Mouse (Mus musculus): ENCODE measurements around the gene Cep19. TPM values are rescaled to one million over a fixed set of nuclear protein-coding genes. Genes with fewer than 3 reads are reported as not detected.

The Cep19 gene
- total and polyA plus RNA-seq, 3 experiments, result 8.6 to 9.8 (median 8.8) TPM

GRCm38 (mm10) chr16:32098897-32099637 is 533 bp upstream of the Cep19 start:
- TF ChIP-seq POLR2A (IDR thresholded peaks at IDR 0.05; ENCODE audit: insufficient read depth, low read depth, low read length) (no peak), CTCF (IDR thresholded peaks at IDR 0.05) (no peak; the same call in 1 of the 2 replicates), EP300 (IDR thresholded peaks at IDR 0.05; ENCODE audit: insufficient read depth, low read depth, low read length) (no peak)
- H3K9ac ChIP-seq (ENCODE audit: low read depth, low read length), result peak overlapping the region; percentile 84
- 1% methylated on average over 39 of the region's 39 CpGs for WGBS
- H3K27me3 ChIP-seq (ENCODE audit: control insufficient read depth, insufficient read depth, low read length), result no peaks in the 10 kb centered on the region
- H3K4me1 ChIP-seq (ENCODE audit: control insufficient read depth, insufficient read depth, low read length), result peaks cover 3% of the 10 kb centered on the region
- H3K27ac ChIP-seq, result peak overlapping the region; percentile 93
- peak overlapping the region; percentile 75 for H3K4me3 ChIP-seq
- no peak for DNase-seq
- no peaks in the 10 kb centered on the region for H3K36me3 ChIP-seq (ENCODE audit: control insufficient read depth, insufficient read depth, low read length)
- H3K79me2 ChIP-seq (replicated peaks; ENCODE audit: control insufficient read depth, insufficient read depth, low read length), result no peaks in the 10 kb centered on the region
- intact Hi-C loops (cut with DNase I), result loop anchor here (2.0 kb wide), 1 partner anchor 20 kb away; the partner anchor contains the start of gene Pak2

- Histone ChIP-seq H3K27me3 (ENCODE audit: control insufficient read depth, insufficient read depth, low read length) (no peaks in the 10 kb centered on the region), H3K36me3 (ENCODE audit: control insufficient read depth, insufficient read depth, low read length) (no peaks in the 10 kb centered on the region), H3K4me1 (ENCODE audit: control insufficient read depth, insufficient read depth, low read length) (peaks cover 3% of the 10 kb centered on the region), H3K4me3 (no peak overlapping the region), H3K27ac (no peak overlapping the region), H3K9ac (ENCODE audit: low read depth, low read length) (no peak overlapping the region), H3K79me2 (replicated peaks; ENCODE audit: control insufficient read depth, insufficient read depth, low read length) (no peaks in the 10 kb centered on the region)
- WGBS, result 87% methylated on average over 13 of the region's 13 CpGs
- TF ChIP-seq POLR2A (IDR thresholded peaks at IDR 0.05; ENCODE audit: insufficient read depth, low read depth, low read length) (no peak), CTCF (IDR thresholded peaks at IDR 0.05) (no peak), EP300 (IDR thresholded peaks at IDR 0.05; ENCODE audit: insufficient read depth, low read depth, low read length) (no peak)
- intact Hi-C loops (cut with DNase I), result no loop called here
- no peak for DNase-seq
Measured at GRCm38 (mm10) chr16:32102295-32102694, 2.7 kb downstream of the Cep19 start.

- H3K27ac ChIP-seq, result no peak overlapping the region
- H3K4me1 ChIP-seq (ENCODE audit: control insufficient read depth, insufficient read depth, low read length), result no peaks in the 10 kb centered on the region
- H3K27me3 ChIP-seq (ENCODE audit: control insufficient read depth, insufficient read depth, low read length), result no peaks in the 10 kb centered on the region
- no peak overlapping the region for H3K9ac ChIP-seq (ENCODE audit: low read depth, low read length)
- TF ChIP-seq CTCF (IDR thresholded peaks at IDR 0.05), result peak; percentile 43
- TF ChIP-seq POLR2A (IDR thresholded peaks at IDR 0.05; ENCODE audit: insufficient read depth, low read depth, low read length), result no peak
- DNase-seq, result no peak
- H3K79me2 ChIP-seq (replicated peaks; ENCODE audit: control insufficient read depth, insufficient read depth, low read length), result no peaks in the 10 kb centered on the region
- intact Hi-C loops (cut with DNase I), result no loop called here
- no peak overlapping the region for H3K4me3 ChIP-seq
- no peaks in the 10 kb centered on the region for H3K36me3 ChIP-seq (ENCODE audit: control insufficient read depth, insufficient read depth, low read length)
- 93% methylated on average over 1 of the region's 1 CpGs for WGBS
Measured at GRCm38 (mm10) chr16:32105698-32106097, 6.1 kb downstream of the Cep19 start.

- H3K9ac ChIP-seq (ENCODE audit: low read depth, low read length), result no peak overlapping the region
- DNase-seq, result no peak
- H3K4me1 ChIP-seq (ENCODE audit: control insufficient read depth, insufficient read depth, low read length), result no peaks in the 10 kb centered on the region
- H3K36me3 ChIP-seq (ENCODE audit: control insufficient read depth, insufficient read depth, low read length), result no peaks in the 10 kb centered on the region
- H3K79me2 ChIP-seq (replicated peaks; ENCODE audit: control insufficient read depth, insufficient read depth, low read length), result no peaks in the 10 kb centered on the region
- TF ChIP-seq POLR2A (IDR thresholded peaks at IDR 0.05; ENCODE audit: insufficient read depth, low read depth, low read length) (no peak), CTCF (IDR thresholded peaks at IDR 0.05) (no peak), EP300 (IDR thresholded peaks at IDR 0.05; ENCODE audit: insufficient read depth, low read depth, low read length) (no peak)
- H3K27me3 ChIP-seq (ENCODE audit: control insufficient read depth, insufficient read depth, low read length), result no peaks in the 10 kb centered on the region
- H3K27ac ChIP-seq, result no peak overlapping the region
- intact Hi-C loops (cut with DNase I), result no loop called here
- 85% methylated on average over 12 of the region's 12 CpGs for WGBS
- no peak overlapping the region for H3K4me3 ChIP-seq
Measured at GRCm38 (mm10) chr16:32107342-32108045, 7.9 kb downstream of the Cep19 start.

- Histone ChIP-seq H3K27ac (no peak overlapping the region), H3K36me3 (ENCODE audit: control insufficient read depth, insufficient read depth, low read length) (no peaks in the 10 kb centered on the region)
- DNase-seq, result no peak
Measured at GRCm38 (mm10) chr16:32108170-32108569, 8.6 kb downstream of the Cep19 start.

GRCm38 (mm10) chr16:32108578-32108977 is 9.0 kb downstream of the Cep19 start:
- Histone ChIP-seq H3K4me3 (no peak overlapping the region), H3K79me2 (replicated peaks; ENCODE audit: control insufficient read depth, insufficient read depth, low read length) (no peaks in the 10 kb centered on the region), H3K9ac (ENCODE audit: low read depth, low read length) (no peak overlapping the region), H3K27me3 (ENCODE audit: control insufficient read depth, insufficient read depth, low read length) (no peaks in the 10 kb centered on the region), H3K27ac (no peak overlapping the region), H3K4me1 (ENCODE audit: control insufficient read depth, insufficient read depth, low read length) (no peaks in the 10 kb centered on the region), H3K36me3 (ENCODE audit: control insufficient read depth, insufficient read depth, low read length) (no peaks in the 10 kb centered on the region)
- no peak for DNase-seq
- no peak for TF ChIP-seq POLR2A (IDR thresholded peaks at IDR 0.05; ENCODE audit: insufficient read depth, low read depth, low read length)
- no peak for TF ChIP-seq CTCF (IDR thresholded peaks at IDR 0.05)
- TF ChIP-seq EP300 (IDR thresholded peaks at IDR 0.05; ENCODE audit: insufficient read depth, low read depth, low read length), result no peak
- WGBS, result 80% methylated on average over 2 of the region's 2 CpGs
- intact Hi-C loops (cut with DNase I), result no loop called here

More at GRCm38 (mm10) chr16:32108170-32108569, 8.6 kb downstream of the Cep19 start:
- TF ChIP-seq EP300 (IDR thresholded peaks at IDR 0.05; ENCODE audit: insufficient read depth, low read depth, low read length) (no peak), POLR2A (IDR thresholded peaks at IDR 0.05; ENCODE audit: insufficient read depth, low read depth, low read length) (no peak), CTCF (IDR thresholded peaks at IDR 0.05) (0 out of 2 replicates have a peak, but pooled peaks have one; percentile 6)
- WGBS, result 81% methylated on average over 7 of the region's 7 CpGs
- Histone ChIP-seq H3K4me1 (ENCODE audit: control insufficient read depth, insufficient read depth, low read length) (no peaks in the 10 kb centered on the region), H3K79me2 (replicated peaks; ENCODE audit: control insufficient read depth, insufficient read depth, low read length) (no peaks in the 10 kb centered on the region), H3K9ac (ENCODE audit: low read depth, low read length) (no peak overlapping the region), H3K27me3 (ENCODE audit: control insufficient read depth, insufficient read depth, low read length) (no peaks in the 10 kb centered on the region), H3K4me3 (no peak overlapping the region)
- intact Hi-C loops (cut with DNase I), result no loop called here
